Mouse (Mus musculus) liver, adult 2 months (tissue): Measurements from ENCODE around the gene Cep72.

Experiments used
- CTCF ChIP-seq: fragments of 200-500 bp; IDR thresholded peaks from 2 replicates; pipeline ENCODE4 v1.5.1; 2011; ENCODE audit warnings: low read depth, low read length, control low read depth
- POLR2A ChIP-seq: fragments of 200-500 bp; IDR thresholded peaks from 2 replicates; pipeline ENCODE4 v1.6.1; 2011; ENCODE audit warnings: low read length, control low read depth; ENCODE audit not compliant: insufficient read depth; ENCODE audit errors: extremely low read depth

GRCm38 (mm10) chr13:74010678-74011077 lies 51.4 kb downstream of the Cep72 start:
- TF ChIP-seq POLR2A (no peak), CTCF (no peak)
